Mouse (Mus musculus): ENCODE data around the gene Anxa5.

The Anxa5 gene

GRCm38 (mm10) chr3:36475532-36476087, at the start of gene Anxa5, which contains the start of gene 1810062G17Rik:
Gene Anxa5, minus strand, starts transcription at chr3:36475894.
Gene 1810062G17Rik, plus strand, starts transcription at chr3:36475937.
- ATAC-seq (ENCODE audit: insufficient number of reproducible peaks, low FRiP score, low TSS enrichment): peak; percentile 94

- no peak for ATAC-seq (ENCODE audit: insufficient number of reproducible peaks, low FRiP score, low TSS enrichment)
Observed at GRCm38 (mm10) chr3:36524466-36524865, 48.8 kb upstream of the Anxa5 start.

- ATAC-seq (ENCODE audit: insufficient number of reproducible peaks, low FRiP score, low TSS enrichment): no peak
Observed at GRCm38 (mm10) chr3:36522137-36522536, 46.4 kb upstream of the Anxa5 start.

- ATAC-seq (ENCODE audit: insufficient number of reproducible peaks, low FRiP score, low TSS enrichment): peak; percentile 36; the same call in 1 of the 2 replicates
Observed at GRCm38 (mm10) chr3:36521073-36522060, 45.7 kb upstream of the Anxa5 start, which contains the start of gene Gm11549. Gene Gm11549, minus strand, starts transcription at chr3:36521813.

GRCm38 (mm10) chr3:36516196-36516595, 40.5 kb upstream of the Anxa5 start:
- ATAC-seq (ENCODE audit: insufficient number of reproducible peaks, low FRiP score, low TSS enrichment): no peak

GRCm38 (mm10) chr3:36511491-36511890, 35.8 kb upstream of the Anxa5 start:
- no peak for ATAC-seq (ENCODE audit: insufficient number of reproducible peaks, low FRiP score, low TSS enrichment)

- ATAC-seq (ENCODE audit: insufficient number of reproducible peaks, low FRiP score, low TSS enrichment): no peak
Observed at GRCm38 (mm10) chr3:36505809-36506735, 30.4 kb upstream of the Anxa5 start.

GRCm38 (mm10) chr3:36505306-36505705, 29.6 kb upstream of the Anxa5 start:
- no peak for ATAC-seq (ENCODE audit: insufficient number of reproducible peaks, low FRiP score, low TSS enrichment)

- ATAC-seq (ENCODE audit: insufficient number of reproducible peaks, low FRiP score, low TSS enrichment): no peak
Observed at GRCm38 (mm10) chr3:36501546-36501945, 25.9 kb upstream of the Anxa5 start.

- no peak for ATAC-seq (ENCODE audit: insufficient number of reproducible peaks, low FRiP score, low TSS enrichment)
Observed at GRCm38 (mm10) chr3:36500976-36501375, 25.3 kb upstream of the Anxa5 start.

GRCm38 (mm10) chr3:36499418-36499817, 23.7 kb upstream of the Anxa5 start:
- ATAC-seq (ENCODE audit: insufficient number of reproducible peaks, low FRiP score, low TSS enrichment): no peak

- ATAC-seq (ENCODE audit: insufficient number of reproducible peaks, low FRiP score, low TSS enrichment): no peak
Observed at GRCm38 (mm10) chr3:36498224-36498623, 22.5 kb upstream of the Anxa5 start.

GRCm38 (mm10) chr3:36496746-36497145, 21.1 kb upstream of the Anxa5 start:
- ATAC-seq (ENCODE audit: insufficient number of reproducible peaks, low FRiP score, low TSS enrichment): peak; percentile 45; the same call in 1 of the 2 replicates

GRCm38 (mm10) chr3:36496273-36496672, 20.6 kb upstream of the Anxa5 start:
- ATAC-seq (ENCODE audit: insufficient number of reproducible peaks, low FRiP score, low TSS enrichment): no peak

GRCm38 (mm10) chr3:36495436-36495835, 19.7 kb upstream of the Anxa5 start:
- peak; percentile 79 for ATAC-seq (ENCODE audit: insufficient number of reproducible peaks, low FRiP score, low TSS enrichment)

- ATAC-seq (ENCODE audit: insufficient number of reproducible peaks, low FRiP score, low TSS enrichment): no peak
Observed at GRCm38 (mm10) chr3:36494613-36495012, 18.9 kb upstream of the Anxa5 start.

GRCm38 (mm10) chr3:36493641-36494283, 18.1 kb upstream of the Anxa5 start:
- ATAC-seq (ENCODE audit: insufficient number of reproducible peaks, low FRiP score, low TSS enrichment): no peak

- ATAC-seq (ENCODE audit: insufficient number of reproducible peaks, low FRiP score, low TSS enrichment): no peak
Observed at GRCm38 (mm10) chr3:36492716-36493391, 17.2 kb upstream of the Anxa5 start.

- no peak for ATAC-seq (ENCODE audit: insufficient number of reproducible peaks, low FRiP score, low TSS enrichment)
Observed at GRCm38 (mm10) chr3:36491535-36491934, 15.8 kb upstream of the Anxa5 start.
